Mouse (Mus musculus): Measurements from ENCODE around the gene Tmem240. TPM values are rescaled to one million over a fixed set of nuclear protein-coding genes. Genes with fewer than 3 reads are reported as not detected.
"Not testable (repeated sequence)": the region's sequence is repeated elsewhere in the genome, so short reads cannot be mapped to it uniquely, and the experiment has no call there.

The Tmem240 gene
- total RNA-seq, 2 experiments from 2014 or later = 0.49 to 1.0 TPM

GRCm38 (mm10) chr4:155734951-155735702 is 527 bp downstream of the Tmem240 start:
- peak; percentile 44 for DNase-seq

DNA sequence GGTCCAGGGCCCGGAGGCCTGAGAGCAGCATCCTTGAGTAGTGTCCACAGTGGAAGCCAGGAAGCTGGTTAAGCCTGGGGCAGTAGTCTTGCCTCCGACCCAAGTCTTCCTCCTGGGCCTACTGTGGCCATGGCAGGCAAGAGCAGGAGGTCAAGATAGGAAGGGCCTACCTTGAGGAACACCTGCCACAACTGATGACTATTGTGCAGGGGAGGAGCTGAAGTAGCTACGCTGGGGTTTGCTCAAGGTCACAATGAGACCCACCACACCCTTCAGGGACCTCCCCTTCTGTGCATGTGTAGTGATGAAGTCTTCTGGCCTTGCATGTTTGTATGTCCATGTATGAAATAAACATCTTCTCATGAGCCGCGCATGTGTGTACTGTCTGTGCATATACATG is 1.2 kb downstream of the Tmem240 start:
- DNase-seq = no peak

- no peak for DNase-seq
These were observed 1.8 kb downstream of the Tmem240 start for GRCm38 (mm10) chr4:155736421-155736820.

DNA sequence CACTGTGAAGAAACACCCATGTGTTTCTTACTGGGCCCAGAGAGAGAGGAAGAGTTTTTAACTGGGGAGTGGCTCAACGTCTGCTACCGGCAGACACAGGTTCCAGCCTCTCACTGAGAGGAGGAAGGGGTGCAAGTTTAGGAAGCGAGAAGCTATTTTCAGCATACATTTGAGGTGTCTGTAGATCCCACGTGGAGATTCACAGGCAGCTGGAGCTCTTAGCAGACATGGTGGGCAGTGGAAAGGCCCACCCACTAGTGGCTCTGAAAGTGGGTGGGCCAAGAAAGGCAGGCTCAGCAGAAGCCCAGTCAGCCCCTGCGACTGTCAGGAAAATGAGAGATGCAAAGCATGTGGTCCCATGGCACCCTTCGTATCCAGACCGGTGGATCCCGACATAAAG is 3.7 kb downstream of the Tmem240 start:
- no peak for DNase-seq

- DNase-seq = no peak
These were observed 4.6 kb downstream of the Tmem240 start for GRCm38 (mm10) chr4:155739152-155739551.

GRCm38 (mm10) chr4:155739741-155740636 is 5.4 kb downstream of the Tmem240 start:
- no peak for DNase-seq

- not testable (repeated sequence) for DNase-seq
These were observed 6.1 kb downstream of the Tmem240 start for GRCm38 (mm10) chr4:155740681-155741080.

- DNase-seq = no peak
These were observed 8.1 kb downstream of the Tmem240 start for GRCm38 (mm10) chr4:155742684-155743083.

DNA sequence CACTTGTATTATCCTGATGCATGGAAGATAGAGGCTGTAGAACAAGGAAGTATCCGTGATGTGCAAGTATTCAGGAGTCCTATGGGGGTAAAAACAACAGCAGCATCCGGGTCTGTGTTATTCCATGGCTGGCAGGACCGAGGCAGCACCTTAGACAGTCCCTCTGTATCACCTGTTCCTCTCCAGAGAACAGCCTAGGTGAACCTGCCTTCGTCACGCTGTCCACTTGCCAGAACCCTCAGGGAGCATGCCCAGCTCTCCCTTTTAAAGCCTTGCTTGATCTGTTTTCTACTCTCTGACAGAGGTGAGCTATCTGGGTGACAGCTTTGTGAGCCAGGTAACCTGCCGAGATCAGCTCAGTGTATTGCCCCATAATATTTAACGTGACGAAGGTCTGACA is 9.9 kb downstream of the Tmem240 start:
- no peak for DNase-seq

GRCm38 (mm10) chr4:155745136-155745535 is 10.5 kb downstream of the Tmem240 start:
- DNase-seq = no peak

GRCm38 (mm10) chr4:155746036-155746548 is 11.5 kb downstream of the Tmem240 start:
- DNase-seq = no peak

DNA sequence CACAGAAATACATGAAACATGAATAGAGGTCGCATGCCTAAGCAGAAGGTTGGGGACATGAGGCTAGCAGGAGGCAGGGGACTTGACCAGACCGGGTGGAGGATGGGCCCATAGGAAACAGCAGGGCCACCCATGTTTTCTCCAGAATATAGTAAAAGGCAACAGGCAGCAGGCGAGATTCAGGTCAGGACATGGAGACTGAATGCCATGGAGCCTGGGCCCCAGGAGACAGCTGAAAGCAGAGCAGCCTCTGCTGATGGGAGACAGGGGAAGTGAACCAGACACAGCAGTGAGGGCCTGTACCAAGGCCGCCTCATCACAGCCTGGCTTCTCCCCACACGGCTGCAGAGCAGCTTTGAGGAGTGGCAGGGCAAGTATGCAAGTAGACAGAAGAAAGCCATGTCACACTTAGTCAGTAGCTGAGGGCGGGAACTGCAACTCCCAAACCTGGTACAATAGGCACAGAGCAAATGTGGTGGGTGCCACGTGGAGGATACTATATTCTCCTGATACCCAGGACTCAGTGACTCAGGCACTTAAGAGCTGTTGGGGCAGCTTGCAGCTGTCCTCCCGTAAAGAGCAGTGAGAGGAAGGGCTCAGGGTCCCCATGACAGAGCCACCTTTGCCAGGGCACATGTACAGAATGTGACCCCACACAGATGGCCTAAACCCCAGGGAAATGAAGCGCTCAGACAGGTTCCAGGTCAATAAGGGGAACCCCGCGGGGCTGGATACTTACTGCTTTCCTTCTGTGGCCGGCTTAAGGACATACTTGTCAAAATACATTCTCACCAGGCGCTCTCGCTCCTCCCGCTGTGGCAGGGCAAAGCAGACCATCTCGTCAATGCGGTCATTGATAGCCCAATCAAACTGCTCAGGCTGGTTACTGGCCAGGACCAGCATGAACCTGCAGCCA is 12.2 kb downstream of the Tmem240 start:
- no peak for DNase-seq

DNA sequence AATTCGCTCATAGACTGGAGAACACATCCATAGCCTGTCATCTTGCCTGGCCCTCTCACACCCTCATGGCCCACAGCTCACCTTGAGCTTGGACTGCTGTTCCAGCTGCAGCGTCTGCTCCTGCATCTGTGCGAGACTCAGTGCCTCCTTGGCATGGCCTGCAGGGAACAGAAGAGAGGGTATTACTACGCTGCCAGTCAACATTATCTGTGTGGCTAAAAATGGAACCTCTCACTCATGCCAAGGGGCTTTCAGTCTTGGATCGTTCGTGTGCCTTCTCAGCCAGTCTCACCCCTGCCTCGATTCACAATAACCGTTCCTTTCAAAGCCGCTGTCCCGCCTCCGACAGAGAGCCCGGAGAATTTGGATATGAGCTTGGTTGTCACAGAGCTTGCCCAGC is 22.4 kb downstream of the Tmem240 start:
- DNase-seq = no peak

DNA sequence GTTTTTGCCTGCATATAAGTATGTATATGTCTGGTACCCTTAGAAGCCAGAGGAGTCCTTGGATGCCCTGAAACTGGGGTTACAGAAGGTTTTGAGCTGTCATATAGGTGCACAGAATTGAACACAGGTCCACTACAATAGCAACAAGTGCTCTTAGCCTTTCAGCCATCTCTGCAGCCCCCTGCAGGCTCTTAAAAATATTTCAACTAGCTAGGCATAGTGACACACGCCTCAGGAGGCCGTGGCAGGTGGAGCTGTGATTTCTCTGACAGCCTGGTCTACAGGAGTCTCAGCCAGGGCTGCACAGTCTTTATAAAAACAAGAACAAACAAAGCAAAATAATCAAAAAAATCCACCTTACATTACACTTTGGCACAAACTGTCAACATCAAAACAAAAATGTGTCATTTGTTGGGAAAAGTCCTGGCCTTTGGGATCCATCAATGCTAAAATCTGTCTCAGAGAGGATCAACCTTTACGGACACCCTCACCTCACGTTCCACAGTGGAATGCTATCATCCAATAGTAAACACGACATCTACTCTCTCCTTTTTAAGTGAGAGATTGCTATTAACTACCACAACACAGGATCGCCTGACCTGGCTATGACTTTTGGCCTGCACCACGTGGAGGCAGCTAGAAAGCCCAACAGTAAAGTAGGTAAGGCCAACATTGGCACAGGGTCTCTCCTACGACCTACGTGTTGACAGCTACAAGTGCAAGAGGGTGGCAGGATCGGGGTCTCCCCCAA is 25.4 kb downstream of the Tmem240 start:
- no peak for DNase-seq

DNA sequence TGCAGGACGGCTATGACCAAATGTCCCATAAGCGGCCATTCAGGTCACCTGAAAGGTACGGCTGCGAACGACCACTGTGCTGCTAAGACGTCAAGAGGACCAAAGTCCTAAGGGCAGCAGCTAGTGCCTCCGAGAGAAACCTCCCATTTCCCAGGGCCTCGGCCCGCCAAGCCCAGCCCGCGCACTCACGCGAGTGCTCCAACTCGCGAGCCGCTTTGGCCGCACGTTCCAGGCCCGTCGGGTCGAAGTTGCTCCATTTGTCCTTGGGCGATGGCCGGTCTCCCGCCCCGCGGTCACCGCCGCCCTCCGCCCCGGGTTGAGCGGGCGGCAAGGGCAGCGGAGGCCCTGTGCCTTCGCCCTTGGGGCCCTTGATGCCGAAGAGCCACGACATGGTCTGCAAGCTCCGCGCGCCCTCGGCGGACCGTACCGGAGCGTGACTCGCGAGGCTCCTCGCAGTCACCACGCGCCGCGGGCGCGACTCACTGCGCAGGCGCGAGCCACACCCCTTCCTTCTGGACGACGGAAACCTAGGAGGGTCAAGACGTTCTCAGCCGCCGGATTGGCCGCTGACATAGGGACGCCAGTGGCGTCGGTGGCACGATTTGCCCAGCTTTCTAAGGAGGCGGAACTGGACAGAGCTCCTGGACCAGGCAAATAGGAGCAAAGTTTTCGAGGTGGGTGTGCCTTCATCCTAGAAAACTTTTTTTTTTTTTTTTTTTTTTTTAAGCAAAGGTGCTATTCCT is 26.2 kb downstream of the Tmem240 start, which contains the start of gene Atad3a:
Atad3a (minus strand) TSS at position 481 of the 743 bp plus-strand sequence.
- DNase-seq = peak; percentile 98

DNA sequence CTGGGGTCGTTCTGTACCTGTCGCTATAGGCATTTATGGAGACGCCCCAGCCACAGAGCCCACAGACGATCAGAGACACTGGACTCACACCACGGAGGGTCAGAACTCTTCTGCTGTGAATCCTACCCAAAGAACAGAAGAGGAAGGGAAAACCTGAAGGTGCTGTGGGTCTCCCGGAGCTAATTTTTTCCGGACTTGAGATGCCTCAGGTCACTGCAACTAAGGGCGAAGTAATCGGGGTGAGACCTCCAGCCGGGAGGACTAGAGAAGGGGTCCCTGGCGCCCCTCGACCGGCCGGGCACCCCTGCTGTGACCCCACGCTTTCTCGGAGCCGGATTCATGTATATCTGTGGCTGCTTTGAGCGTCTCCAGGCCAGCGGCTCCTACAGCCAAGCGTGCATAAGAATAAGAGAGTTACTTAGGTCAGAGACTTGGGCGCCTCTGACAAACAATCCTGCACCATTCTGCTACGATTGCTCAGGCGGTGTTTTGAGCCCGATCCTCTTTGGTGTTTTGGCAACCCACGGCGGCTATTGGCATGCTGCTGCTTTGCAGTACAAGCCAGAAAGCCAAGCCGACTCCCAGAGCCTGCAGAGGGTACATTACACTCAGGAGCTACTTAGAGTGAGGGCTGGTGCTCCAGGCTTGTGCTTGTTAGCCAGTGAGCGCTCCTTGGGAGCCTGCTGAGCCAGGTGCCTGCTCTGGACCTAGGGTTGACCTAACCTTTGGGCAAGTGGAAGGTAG is 26.9 kb downstream of the Tmem240 start:
- no peak for DNase-seq

- DNase-seq = no peak
These were observed 27.8 kb downstream of the Tmem240 start for GRCm38 (mm10) chr4:155762357-155762756.

DNA sequence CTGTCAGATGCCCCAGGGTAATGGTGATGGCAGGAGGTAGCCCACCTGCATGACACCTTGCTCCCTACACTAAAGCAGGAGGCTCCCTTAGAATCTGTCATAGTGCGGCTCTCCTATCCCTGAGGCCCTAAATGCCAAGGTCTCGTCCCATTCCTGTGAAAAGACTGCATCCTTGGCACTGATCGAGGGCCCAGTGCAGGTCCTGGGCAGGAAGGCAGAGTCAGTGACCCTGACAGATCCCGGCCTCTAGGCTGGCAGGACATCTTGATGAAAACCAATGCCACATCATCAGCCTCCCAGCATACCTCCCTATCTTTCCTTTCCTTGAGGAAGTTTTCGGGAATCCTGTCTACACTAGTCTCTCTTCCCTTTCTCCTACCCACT is 34.9 kb downstream of the Tmem240 start:
- no peak for DNase-seq

DNA sequence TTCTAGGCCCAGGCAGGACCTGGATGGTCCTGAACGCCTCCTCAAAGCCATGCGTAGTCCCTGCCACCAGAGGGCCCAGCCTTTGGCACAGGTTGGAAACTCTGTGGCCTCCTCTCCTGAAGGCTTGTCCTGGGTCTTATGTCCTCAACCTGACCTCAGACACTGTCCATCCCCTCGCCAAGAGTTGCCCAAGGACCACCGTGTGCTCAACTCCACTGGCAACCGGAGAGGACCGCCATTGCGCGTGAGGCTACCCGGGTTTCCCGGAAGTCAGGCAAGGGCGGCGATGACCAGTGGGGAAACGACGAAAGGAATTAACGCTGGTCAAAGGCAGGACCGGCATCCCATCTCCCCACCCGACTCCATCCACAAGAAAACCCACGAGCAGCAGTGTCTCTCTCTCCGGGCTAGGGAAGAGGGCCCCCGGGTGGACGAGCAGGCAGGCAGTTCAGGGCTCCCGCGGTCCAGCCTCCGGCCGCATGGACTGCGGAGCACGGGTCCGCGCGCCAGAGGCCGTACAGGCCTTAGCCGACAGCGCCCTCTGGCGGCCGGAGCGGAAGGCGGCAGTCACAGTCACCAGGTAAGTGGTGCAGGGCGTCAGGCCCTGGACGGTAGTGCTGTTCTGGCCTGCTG is 35.4 kb downstream of the Tmem240 start:
- DNase-seq = peak; percentile 94

All from gastrocnemius, postnatal 10 days (tissue).